Mouse (Mus musculus) hindlimb bud, embryonic 11.5 days (tissue): ENCODE measurements around the gene Gls.

Source experiments
- DNase-seq: peaks from one replicate; pipeline ENCODE4 v3.0.0-alpha.2; 2012; ENCODE audit warnings: low read depth, low spot score; ENCODE audit errors: extremely low spot score

Gls gene

DNA sequence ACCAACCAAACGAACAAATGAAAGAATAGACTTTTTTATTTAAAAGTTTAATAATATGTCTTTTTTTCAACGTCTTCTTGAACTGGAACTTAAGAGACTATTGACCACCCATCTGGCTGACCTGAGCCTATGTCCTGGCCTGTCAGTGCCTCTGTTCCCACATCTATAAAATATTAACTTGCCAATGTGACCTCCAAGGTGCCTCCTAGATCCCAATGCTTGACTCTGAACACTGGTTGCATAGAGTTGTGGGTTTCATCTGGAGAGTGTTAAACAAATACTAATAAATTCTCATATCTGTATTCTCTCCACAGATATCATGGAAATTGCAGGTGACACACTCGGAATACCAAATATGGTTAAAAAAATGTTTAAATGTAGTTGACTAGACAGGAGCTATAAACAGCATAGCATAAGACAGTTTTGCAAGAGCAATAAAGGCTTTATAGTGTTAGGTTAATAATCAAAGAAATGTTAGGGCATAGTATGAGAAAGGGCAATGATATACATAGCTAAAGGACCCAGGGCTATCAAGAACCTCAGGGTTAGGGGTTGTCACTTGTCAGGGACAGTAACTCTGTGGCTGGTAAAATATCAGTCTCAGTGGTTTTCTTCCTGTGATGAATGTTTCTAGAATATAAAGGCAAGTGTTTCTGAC, 16.0 kb upstream of the Gls start:
- DNase-seq, result no peak

DNA sequence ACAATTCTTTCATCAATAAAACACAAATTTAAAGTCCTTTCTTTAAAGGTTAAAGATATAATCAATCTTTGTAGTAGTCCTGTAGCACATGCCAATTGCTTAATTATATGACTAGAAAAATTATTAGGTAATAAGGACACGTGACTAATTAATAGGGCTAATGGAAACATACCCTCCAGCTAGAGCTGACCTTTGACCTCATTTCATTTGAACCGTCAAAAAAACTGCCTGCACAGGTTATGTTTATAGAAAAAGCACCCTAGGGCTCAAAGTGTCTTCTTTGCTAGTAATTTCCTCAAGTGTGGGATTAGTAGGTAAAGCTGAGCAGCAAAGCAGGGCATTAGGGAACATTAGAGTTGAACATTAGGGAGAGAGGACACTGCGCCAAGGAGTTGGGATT, 9.2 kb upstream of the Gls start:
- DNase-seq, result peak; percentile 60

DNA sequence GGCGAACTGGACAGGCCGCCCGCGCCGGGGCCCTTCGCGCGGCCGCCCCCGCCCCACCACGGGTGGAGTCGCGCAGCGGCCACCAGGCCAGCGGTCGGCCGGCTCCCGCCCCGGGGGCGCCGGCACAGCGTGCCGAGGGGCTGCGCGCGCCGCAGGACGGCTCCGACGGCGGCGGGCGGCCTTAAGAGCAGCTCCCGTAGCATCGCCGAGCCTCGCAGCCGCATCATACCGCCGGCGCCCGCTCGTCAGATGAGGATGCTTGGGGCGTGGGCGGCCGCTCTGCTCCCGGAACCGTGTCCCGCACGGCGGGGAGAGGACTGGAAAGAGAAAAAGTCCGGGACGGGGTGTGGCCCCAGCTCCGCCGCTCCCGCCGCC, 279 bp downstream of the Gls start:
- no peak for DNase-seq

DNA sequence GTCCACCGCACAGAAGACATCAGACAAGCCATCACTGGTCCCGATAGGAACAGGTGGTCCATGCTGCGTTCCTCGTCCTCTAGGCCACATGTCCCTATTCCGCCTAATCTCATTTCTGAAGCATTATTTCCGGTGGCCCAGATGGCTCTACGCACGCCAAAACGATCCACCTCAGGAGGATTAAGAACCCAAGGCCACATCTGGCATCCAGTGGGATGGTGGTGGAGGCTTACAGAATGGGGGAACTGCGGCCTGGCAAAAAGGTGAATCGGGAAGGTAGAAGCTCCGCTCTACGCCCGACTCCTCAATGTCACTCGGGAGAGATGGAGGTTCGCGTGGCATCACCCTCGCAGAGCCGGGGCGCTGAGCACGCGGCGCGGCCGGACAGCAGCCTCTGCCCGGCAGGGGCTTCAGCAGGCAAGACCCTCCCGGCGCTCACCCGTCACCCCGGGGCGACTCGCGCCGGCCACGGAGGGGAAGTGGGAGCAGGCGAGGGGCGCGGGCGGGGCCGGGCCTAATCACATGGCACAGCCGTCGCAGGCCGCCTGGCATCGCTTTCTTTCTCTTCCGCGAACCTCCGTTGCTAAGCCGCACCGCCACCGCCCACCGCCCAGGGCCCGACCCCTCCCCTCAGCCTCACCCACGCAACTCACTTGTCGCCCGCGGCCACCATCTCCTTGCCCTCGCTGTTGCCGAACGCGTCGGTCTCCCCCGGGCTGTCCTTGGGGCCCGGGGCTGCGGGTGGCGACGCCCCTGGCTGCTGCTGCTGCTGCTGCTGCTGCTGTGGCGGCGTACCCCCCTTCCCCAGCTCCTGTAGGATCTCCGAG, 880 bp downstream of the Gls start:
- DNase-seq, result no peak

DNA sequence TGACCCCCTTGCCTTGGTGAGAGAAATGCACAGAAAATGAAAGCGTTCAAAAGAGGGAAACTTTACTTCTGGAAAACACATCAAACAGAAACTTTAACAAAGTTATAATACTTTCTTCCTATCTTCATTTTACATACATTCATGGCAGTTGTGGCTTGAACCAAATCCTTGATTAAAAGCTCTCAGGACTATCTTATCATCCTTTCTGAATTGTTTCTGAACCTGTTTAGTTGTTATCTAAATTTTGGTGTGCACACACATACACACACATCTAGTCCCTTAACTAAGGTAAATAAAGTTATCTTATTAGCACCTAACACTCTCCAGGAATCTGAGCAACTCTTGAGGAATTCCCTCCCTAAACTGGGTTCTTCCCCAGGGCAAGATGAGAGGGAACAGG, 2.6 kb downstream of the Gls start:
- DNase-seq, result no peak

DNA sequence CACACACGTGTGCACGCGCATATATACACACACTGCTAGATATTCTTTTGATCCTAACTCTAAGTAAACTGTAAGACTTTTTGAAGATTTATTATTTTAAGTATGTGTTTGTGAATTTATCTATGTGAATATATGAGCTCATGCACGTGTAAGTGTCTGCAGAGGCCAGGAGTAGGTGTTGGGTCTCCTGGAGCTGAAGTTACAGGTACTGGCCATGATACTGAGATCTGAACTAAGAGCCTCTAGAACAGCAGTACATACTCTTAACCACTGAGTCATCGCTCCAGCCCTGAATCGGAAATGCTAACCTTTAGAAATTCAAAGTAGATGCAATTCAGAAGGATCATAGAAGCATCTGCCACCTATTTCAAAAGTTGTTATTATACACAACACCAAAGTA, 4.9 kb downstream of the Gls start:
- no peak for DNase-seq

DNA sequence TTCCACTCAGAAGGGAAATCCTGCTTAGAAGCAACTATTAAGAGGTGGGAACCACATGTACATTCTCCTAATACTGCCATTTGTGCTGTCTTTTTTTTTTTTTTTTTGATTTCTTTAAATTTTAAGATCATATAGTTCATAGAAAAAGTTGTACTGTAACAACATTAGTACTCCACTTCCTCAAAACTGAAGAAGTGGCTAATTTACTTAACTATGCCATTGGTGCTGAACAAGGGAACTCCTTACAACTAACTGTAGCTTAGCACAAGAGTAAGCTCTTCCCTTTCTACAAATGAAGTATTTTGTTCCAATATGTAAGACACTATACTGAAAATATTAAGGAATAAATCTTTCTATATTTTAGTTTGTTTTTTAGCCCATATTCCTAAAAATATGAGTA, 6.6 kb downstream of the Gls start:
- DNase-seq, result no peak

DNA sequence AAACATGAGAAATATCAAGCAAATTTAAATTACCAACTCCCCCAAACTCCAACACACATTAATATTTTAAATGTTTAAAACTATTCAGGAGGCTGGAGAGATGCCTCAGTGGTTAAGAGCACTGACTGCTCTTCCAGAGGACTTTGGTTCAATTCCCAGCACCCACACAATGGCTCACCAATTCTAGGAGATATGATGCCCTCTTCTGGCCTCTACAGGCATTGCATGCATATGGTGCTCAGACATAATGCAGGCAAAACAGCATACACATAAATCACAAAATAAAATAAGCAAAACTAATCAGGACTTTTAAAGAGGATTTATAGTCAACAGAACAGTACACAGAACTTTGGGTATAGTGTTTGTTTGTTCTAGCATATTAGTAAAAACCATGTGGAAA, 16.3 kb downstream of the Gls start:
- DNase-seq, result no peak

DNA sequence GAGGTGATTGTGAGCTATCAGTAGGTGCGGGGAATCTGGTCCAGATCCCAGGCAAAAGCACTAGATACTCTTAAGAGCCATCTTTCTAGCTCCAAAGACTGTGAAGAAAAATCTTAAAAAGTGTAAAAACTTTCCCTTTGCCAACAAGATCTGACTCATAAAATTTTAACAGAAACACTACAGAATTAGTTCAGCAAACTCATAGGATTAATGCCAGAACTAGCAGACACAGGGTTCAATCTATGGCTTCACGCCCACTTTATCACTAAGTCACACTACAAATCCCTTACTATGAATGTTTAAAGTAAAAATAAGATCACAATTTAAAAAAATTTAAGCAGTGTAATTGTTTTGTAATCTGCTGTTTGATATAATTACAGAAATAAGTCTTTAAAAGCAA, 50.0 kb downstream of the Gls start:
- no peak for DNase-seq

DNA sequence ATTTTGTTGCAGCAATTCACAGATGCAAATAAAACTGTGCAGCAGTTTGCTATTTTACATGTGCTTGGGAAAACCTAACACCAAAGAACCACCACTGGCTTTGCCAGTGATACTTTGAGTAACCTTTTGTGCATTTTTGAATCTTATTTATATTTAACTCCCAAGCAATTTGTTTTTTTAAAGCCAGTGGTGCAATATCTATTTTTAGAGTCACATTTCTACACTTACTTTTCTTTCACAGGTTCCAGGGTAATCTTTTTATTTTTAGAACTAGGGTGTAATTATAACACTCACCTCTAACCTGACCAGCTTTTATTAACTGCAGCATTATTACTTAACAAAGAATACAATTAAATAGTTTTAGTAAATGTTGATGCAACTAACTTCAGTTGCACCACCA, 51.0 kb downstream of the Gls start:
- DNase-seq, result no peak

DNA sequence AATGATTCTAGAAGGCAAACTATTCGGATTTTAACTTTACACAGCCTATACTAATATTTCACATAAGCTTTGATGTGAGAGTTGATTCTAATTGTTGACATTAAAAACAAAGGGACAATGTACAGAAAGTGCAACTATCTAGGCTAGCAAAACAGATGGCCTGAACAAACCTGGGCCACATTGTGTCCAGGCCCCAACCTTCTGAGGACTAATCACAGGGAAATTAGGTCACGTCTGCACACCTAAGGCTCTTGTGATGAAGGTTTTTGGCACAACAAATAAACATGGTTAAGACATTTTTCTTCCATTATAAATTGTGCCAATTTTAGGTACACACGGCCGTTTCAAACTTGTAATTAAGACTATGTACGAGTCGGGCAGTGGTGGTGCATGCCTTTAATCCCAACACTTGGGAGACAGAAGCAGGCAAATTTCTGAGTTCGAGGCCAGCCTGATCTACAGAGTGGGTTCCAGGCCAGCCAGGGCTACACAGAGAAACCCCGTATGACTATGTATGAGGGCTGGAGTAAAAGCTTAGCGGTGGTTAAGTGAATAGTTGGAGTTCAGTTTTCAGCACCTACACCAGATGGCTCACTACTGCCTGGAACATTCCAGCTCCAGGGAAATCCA, 53.0 kb downstream of the Gls start:
- no peak for DNase-seq

DNA sequence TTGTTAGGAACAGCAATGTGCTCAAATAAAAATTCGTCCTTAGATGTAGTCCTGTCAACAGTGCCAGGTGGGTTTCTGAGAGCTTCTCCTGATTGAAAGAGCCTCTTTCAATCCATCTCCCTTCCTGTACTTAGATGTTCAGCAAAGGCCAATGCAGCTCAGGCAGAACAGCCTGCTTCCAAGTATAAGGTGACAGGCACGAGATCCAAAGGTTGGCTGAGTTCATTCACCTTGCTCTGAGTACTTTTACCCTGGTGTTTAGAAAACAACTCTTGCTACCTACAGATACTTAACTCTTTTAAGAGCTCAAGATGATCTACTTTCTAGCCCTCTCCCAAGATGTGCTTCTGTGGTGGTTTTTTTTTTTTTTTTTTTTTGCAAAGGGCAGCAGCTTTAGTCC, 56.0 kb downstream of the Gls start:
- DNase-seq, result no peak

DNA sequence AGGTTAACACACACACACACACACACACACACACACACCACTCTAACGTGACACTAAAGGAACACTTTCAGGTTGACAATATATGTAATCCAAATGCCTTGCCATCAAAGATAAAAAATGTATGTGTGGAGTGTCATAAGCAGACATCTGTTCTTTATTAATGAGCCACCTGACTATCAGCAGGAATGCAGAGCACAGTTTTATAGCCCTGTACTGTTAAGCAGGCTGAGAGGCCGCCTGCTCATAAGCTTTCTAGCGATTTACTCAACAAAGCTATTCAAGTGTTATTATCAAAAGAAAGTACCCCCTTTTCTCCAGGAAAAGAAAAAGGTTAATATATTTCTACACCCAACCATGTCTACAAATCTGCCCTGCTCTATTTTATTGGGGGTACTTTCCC, 57.0 kb downstream of the Gls start:
- DNase-seq, result peak; percentile 41

DNA sequence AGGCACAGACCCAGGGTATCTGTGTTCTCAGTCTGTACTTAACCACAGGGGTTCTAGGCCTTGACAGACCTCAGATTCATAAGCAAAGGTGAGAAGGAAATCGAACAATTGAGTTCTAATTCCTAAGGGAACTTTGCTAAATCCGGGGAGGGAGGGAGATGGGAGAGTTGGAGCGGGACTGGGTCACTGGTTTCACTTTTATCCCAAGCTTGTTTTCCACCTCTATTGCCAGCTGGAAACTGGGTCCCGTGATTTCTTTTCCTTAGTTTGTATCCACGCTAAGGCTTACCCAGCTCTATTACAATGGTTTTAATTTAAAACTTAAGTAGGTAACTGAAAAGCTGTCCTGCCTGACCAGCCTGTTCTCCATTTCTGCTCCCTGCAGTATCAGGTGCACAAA, 57.7 kb downstream of the Gls start:
- DNase-seq, result no peak

DNA sequence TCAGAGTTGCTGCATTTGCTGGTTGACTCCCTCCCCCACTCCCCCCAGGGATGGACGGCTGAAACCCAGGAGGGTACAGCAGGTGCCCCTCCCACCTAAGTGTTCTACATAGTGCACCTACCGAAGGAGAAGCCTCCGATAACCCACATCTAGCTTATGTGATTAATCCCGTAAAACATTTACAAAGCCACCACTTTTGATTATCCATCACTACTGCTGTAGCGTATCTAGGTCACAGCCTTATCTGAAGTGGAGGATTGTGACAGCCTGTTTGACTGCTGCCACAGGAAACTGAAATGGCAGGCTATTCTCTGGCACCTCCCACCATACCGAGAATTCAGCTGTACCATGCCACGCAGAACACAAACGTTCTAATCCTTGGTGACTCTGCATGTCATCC, 61.8 kb downstream of the Gls start:
- no peak for DNase-seq

DNA sequence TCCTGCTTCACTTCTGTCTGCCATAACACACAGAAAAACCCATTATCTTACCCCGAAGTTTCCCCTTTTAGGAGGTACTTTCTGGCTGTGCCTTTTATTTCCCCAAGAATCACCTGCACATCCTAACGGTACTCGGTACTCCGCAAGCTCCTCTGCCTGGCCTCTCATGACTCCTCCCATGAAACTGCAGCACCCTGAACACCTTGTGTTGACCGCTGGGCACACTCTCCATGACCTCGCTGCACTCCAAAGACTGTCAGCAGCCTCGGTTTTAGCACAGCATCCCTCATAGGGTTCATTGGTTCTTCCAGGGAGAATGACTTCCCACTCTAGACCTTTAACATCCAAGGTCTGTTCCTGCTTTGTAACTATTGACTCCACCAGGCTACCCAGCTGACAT, 62.3 kb downstream of the Gls start:
- no peak for DNase-seq

DNA sequence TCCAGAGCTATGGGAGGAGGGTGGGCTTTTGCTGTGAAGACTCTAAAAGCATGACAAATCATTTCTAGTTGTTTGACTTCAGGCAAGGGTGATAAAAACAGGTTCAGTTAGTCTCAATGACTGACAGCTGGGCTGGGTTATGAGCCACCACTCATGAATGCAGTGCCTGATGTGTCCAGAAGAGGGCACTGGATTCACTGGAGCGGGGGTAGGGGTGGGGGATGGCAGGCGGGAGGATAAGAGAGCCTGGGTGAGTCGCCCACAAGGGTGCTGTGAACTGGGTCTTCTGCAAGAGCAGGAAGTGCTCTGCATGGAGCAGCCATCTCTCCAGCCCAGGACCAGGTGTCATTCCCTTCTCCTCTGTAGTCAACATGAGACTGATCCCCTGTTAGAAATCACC, 63.0 kb downstream of the Gls start:
- DNase-seq, result no peak

DNA sequence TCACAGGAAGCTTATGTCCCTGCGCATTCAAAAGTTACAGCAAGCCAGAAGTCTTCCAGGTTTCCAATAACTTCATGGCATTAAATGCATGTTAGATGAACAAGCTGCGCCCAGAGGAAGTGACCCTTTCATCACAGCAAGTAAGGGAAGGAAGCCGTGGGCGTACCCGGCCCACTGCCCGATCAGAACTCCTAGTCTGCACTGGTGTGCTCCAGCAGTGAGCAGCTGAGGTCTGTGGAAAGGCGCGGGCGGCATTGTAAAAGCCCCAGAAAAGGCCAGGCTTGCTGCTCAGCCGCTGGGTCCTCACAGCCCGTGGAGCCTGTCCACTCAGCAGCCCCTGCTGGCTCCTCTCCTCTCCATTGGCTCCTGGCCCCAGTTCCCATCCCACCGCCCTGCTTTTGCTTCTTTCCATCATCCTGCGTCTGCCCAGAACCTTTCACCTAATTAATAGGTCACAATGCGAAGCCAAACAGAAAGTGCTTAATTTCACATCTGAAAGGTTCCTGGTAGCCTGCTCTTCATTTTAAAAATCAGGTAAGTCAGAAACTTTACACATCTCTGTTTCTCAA, 66.3 kb downstream of the Gls start:
- DNase-seq, result no peak

DNA sequence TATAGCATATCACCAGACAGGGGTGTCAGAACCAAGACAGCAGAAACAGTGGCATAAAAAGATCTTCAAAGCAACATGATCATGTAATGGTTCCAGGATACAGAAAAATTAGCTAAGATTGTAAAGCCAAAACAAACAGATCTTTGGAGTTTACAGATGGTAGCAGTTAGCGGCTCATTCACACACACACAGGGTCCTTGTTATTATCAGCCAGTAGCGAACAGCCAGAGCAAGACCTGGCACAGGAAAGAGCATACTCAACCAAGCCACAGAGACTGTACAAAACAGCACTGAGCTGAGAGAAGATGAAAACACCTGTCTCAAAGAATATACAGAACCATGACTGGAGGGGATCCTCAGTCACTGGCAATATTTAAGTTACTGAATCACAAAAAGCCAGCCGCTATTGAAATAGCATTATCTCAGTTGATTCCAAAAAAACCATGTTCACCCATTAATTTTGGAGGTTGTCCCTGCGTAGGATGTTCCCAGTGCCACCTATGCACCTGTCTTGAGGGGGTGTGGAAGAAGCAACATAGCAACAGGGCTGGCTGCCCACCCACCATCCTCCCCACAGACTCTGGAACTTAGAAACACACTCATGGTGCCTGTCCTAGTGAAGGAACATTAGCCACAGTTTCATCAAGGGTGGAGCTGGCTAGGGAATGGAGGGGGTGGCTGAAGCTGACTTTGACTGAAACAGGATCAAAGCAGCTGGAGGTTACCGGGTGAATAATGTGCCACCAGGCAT, 69.2 kb downstream of the Gls start:
- no peak for DNase-seq

DNA sequence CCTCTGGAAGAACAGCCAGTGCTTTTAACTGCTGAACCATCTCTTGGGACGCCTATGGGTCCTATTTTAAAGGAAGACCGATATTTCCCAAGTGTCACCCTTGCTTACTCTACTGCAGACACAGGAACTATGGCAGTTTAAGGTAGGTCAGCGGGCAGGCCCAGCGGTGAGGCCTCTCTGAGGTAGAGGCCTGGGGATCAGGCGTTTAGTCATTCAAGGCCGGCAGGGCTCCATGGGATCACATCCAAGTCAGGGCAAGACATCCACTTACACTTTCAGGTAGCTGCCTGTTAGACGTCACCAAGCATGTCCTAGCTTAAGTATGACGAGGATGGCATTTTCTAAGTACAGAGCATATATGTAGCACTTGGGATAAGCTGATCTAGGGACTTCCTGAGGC, 71.9 kb downstream of the Gls start:
- DNase-seq, result no peak
